Mouse (Mus musculus) embryonic fibroblast, embryonic 13.5 days (primary cell): ENCODE measurements around the gene Pgbd5.

Source experiments
- CTCF ChIP-seq: IDR thresholded peaks from 2 replicates; pipeline ENCODE4 v1.5.1; 2011; ENCODE audit warnings: mild to moderate bottlenecking, control low read depth, low read length, moderate library complexity, borderline replicate concordance; ENCODE audit not compliant: insufficient read depth
- POLR2A ChIP-seq: IDR thresholded peaks from 2 replicates; pipeline ENCODE4 v1.6.1; 2011; ENCODE audit warnings: low read depth, mild to moderate bottlenecking, control low read depth, low read length, moderate library complexity

DNA sequence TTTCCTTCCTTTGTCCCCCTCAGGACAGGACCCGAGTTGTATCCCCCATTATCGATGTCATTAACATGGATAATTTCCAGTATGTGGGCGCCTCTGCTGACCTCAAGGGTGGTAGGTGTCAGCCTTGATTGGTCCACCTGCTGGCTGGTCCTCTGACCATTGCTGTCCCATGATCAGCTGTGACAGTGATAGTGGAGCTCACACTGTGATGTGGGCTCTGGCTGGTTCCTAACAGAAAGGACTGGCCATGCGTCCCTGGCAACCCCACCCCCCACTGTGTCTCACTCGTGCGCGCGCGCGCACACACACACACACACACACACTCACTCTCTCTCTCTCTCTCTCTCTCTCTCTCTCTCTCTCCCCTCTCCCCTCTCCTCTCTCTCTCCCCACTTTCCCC is 109.8 kb downstream of the Pgbd5 start:
- TF ChIP-seq CTCF (no peak), POLR2A (no peak)
